Mouse (Mus musculus) heart, postnatal 0 days (tissue): Measurements from ENCODE around the gene Sptssb. TPM values are rescaled to one million over a fixed set of nuclear protein-coding genes. Genes with fewer than 3 reads are reported as not detected.

ENCODE experiments used
- ATAC-seq: fragments of 200-750 bp; cut with Nextera tagmentation; 2 replicates; pipeline ENCODE4 v1.8.0; 2017; ENCODE audit warnings: low read depth, moderate number of reproducible peaks, moderate library complexity; ENCODE audit not compliant: insufficient read depth
- DNase-seq: peaks from one replicate; pipeline ENCODE4 v3.0.0-alpha.2; 2016; ENCODE audit warnings: low spot score
- H3K27ac ChIP-seq: fragments of 300-500 bp; sonication (generic); 2 replicates; pipeline ENCODE4 v1.5.1; 2014; ENCODE audit warnings: low read depth, mild to moderate bottlenecking
- H3K27me3 ChIP-seq: fragments of 300-500 bp; sonication (generic); 2 replicates; pipeline ENCODE4 v1.6.1; 2014; ENCODE audit warnings: low read length, mixed read lengths; ENCODE audit not compliant: control insufficient read depth, insufficient read depth
- H3K36me3 ChIP-seq: fragments of 300-500 bp; sonication (generic); replicated peaks from 2 replicates; pipeline ENCODE4 v1.6.1; 2014; ENCODE audit warnings: low read length, mixed read lengths; ENCODE audit not compliant: control insufficient read depth, insufficient read depth
- H3K4me1 ChIP-seq: fragments of 300-500 bp; sonication (generic); 2 replicates; pipeline ENCODE4 v1.6.1; 2014; ENCODE audit warnings: antibody characterized with exemption; ENCODE audit not compliant: control insufficient read depth, insufficient read depth
- H3K4me2 ChIP-seq: fragments of 300-500 bp; sonication (generic); 2 replicates; pipeline ENCODE4 v1.6.1; 2014; ENCODE audit warnings: low read depth, mild to moderate bottlenecking, low read length, moderate library complexity
- H3K4me3 ChIP-seq: fragments of 300-500 bp; sonication (generic); 2 replicates; pipeline ENCODE4 v1.5.1; 2014; ENCODE audit warnings: low read depth, low read length
- H3K9ac ChIP-seq: fragments of 300-500 bp; sonication (generic); replicated peaks from 2 replicates; pipeline ENCODE4 v1.6.1; 2014; ENCODE audit warnings: low read depth, low read length, mixed read lengths
- H3K9me3 ChIP-seq: fragments of 300-500 bp; sonication (generic); replicated peaks from 2 replicates; pipeline ENCODE4 v1.6.1; 2016; ENCODE audit warnings: low read length; ENCODE audit not compliant: control insufficient read depth
- CTCF ChIP-seq: IDR thresholded peaks from 2 replicates; pipeline ENCODE4 v1.5.1; 2016; ENCODE audit warnings: antibody characterized with exemption, control low read depth, low read depth
- EP300 ChIP-seq: IDR thresholded peaks from 2 replicates; pipeline ENCODE4 v1.6.1; 2016; ENCODE audit warnings: antibody characterized with exemption, low read depth
- WGBS: fragments of 180-500 bp; shearing (Covaris S2); extraction: QIAGEN DNeasy Blood & Tissue Kit; methylation state at CpG from one replicate; pipeline ENCODE4 v1.1.7; 2014; 5-methylcytosine and 5-hydroxymethylcytosine counted together
- polyA plus RNA-seq: library from polyadenylated mRNA; unstranded; fragments of >200 nt; fragmentation: Nextera tagmentation; extraction: Ambion mirVana; gene quantifications from 2 replicates; pipeline ENCODE4 v1.2.1, GENCODE M21; 2015
- total RNA-seq: library from RNA; depleted of rRNA; stranded (reverse); fragments of >200 nt; gene quantifications from 2 replicates; pipeline ENCODE4 v1.2.3, GENCODE M21; 2014; ENCODE audit warnings: low replicate concordance; rRNA removed

Gene Sptssb
- total RNA-seq (28.7 TPM in 1 of 2 replicates, not detected in the other), polyA plus RNA-seq (0.15 TPM in 1 of 2 replicates, not detected in the other)

DNA sequence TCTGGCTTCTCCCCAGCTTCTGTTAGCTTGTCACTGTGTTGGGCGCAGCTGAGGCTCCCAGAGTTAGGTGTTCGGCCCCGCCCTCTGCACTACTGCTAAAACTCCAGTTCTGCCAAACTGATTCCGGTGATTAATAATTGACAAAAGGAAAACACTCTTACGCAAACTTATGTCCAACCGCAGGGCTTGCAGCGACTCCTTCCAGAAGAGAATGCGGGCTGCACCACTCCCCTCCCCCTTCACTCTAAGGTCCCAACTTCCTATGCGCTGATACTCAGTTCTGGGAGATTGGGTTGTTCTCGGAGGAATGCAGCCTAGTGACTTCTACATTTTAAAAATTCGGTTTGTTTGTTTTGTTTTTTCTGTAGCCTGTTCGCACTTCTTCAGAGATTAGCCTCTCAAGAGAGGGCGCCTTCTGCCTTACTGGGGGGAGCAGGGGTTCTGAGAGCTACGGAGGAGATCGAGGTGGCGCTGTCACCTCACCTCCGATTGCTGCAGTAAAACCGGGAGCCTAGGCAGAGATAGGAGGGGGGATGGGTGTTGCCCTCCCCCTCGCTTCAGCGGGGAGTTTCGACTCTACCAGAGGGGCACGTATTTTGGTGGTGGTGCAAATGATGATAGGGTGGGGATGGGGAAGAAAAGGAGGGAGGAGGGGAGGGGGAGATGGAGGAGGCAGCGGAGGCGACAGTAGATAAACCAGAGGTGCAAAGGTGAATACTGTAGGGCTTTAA is at the start of gene Sptssb:
Sptssb (minus strand) TSS at position 83 of the 731 bp plus-strand sequence.
- Histone ChIP-seq H3K4me1 (peaks cover 15% of the 10 kb centered on the region), H3K9ac (no peak within 1 kb of the TSS), H3K9me3 (no peaks in the 10 kb centered on the region), H3K4me3 (peak within 1 kb of the TSS; percentile 46), H3K4me2 (peak within 1 kb of the TSS; percentile 84), H3K27ac (no peak within 1 kb of the TSS), H3K27me3 (peaks cover 16% of the 10 kb centered on the region), H3K36me3 (no peaks in the 10 kb centered on the region)
- TF ChIP-seq CTCF = no peak
- TF ChIP-seq EP300 = no peak
- ATAC-seq (no peak), DNase-seq (no peak)
- 3% methylated on average over 23 of the region's 24 CpGs for WGBS

DNA sequence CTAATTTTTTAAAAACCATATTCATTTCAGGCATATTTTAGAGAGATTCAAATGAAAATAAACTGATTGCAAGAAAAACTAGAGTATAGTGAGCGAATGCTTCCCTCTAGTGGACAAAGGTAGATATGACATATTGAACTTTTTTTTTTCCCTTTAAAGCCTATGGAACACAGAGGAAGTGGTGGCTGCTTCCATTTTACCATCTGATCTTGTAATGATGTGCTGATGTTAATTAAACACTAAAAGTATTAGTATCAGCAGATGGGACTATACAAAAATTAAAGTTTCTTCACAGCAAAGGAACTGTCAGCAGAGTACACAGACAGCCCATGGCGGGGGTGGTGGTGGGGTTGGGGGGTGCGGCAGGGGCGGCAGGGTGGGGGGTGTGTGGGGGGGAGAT is 48.3 kb upstream of the Sptssb start:
- TF ChIP-seq CTCF = peak; percentile 65
- no peak for TF ChIP-seq EP300
- Histone ChIP-seq H3K4me3 (no peak overlapping the region), H3K27ac (no peak overlapping the region), H3K4me2 (no peak overlapping the region), H3K27me3 (no peaks in the 10 kb centered on the region), H3K4me1 (no peaks in the 10 kb centered on the region), H3K9ac (no peak overlapping the region), H3K36me3 (no peaks in the 10 kb centered on the region), H3K9me3 (no peaks in the 10 kb centered on the region)
- no peak for ATAC-seq
- WGBS = 59% methylated on average over 4 of the region's 4 CpGs
- peak; percentile 19 for DNase-seq

DNA sequence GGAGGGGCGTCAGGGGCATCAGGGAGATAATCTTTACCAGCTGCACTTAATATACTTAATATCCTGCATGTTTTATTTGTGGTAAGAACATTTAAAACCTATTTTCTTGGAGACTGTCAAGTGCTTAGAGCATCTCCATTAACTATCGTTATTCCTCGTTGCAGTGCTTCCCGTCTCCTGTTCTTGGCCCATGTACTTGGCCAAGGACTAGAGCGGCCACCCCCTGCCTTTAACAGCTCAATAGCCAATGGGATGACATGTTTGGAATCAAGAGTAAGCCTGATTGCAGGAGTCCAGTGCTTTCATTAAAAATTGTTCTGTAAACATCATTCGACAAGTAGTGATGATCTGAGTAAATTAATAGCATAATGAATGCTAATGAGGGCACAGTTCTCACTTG is 47.8 kb upstream of the Sptssb start:
- H3K9ac ChIP-seq = no peak overlapping the region
- no peak overlapping the region for H3K4me3 ChIP-seq
- H3K4me1 ChIP-seq = peaks cover 4% of the 10 kb centered on the region; the same call in 1 of the 2 replicates
- no peaks in the 10 kb centered on the region for H3K36me3 ChIP-seq
- no peak overlapping the region for H3K4me2 ChIP-seq
- no peak overlapping the region for H3K27ac ChIP-seq
- ATAC-seq (no peak), DNase-seq (no peak)
- no peaks in the 10 kb centered on the region for H3K9me3 ChIP-seq
- no peaks in the 10 kb centered on the region for H3K27me3 ChIP-seq
- TF ChIP-seq CTCF = no peak
- no peak for TF ChIP-seq EP300
- 36% methylated on average over 6 of the region's 6 CpGs for WGBS

DNA sequence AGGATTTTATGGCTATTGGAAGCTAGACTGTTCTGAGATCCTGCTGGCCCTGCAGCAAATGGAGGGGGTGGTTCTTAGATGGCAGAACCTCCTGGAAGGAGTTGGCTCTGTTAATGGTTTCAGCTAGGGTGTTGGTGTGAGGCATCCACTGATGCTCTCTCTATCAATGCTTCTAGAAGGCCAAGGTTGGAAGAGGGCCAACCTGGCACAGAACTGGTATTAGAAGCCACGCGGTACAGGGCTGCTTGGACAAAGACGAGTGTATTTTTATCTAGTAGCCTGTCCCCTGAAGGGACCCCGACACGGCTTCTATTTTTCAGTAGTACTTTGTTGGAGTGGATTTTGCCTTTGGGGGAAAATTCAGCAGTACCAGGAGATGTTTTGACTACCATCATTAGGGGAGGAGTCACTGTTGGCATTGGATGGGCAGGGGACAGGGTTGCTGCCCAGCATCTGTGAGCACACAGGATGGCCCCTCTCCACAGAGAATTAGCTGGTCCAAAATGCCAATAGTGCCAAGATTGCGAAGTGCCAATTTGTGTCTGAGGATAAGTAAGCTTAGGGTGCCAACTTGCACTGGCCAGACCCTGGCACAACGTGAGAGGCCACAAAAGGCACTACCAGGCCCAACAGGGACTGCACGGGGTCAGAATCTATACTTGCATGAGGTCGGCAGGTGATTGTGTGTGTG is 43.2 kb upstream of the Sptssb start:
- no peak overlapping the region for H3K4me2 ChIP-seq
- H3K36me3 ChIP-seq = no peaks in the 10 kb centered on the region
- TF ChIP-seq EP300 (no peak), CTCF (no peak)
- H3K4me3 ChIP-seq = no peak overlapping the region
- H3K27ac ChIP-seq = no peak overlapping the region
- peaks cover 7% of the 10 kb centered on the region; the same call in 1 of the 2 replicates for H3K4me1 ChIP-seq
- H3K27me3 ChIP-seq = no peaks in the 10 kb centered on the region
- no peak overlapping the region for H3K9ac ChIP-seq
- no peak for DNase-seq
- WGBS = 51% methylated on average over 9 of the region's 9 CpGs
- H3K9me3 ChIP-seq = no peaks in the 10 kb centered on the region
- peak; percentile 44; the same call in 1 of the 2 replicates for ATAC-seq

DNA sequence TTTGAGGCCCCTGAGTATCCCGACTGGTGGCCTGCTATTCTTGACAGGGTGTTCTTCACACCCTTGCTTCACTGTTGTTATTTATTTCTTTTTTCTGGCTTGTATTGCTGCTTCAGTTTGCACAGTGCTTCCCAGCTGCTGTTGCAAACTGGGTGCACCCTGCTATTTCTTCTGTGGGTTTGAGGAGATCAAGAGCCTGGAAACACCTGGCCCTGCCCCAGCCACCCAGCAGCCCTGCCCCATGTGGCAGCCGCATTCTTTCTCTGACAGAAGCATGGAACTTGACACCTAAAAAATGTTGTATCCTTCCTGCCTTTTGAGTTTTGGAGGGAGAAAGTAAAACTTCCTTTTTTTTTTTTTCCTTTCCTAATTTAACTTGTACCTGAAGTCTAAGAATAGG is 42.6 kb upstream of the Sptssb start:
- no peaks in the 10 kb centered on the region for H3K36me3 ChIP-seq
- H3K27ac ChIP-seq = no peak overlapping the region
- 32% methylated on average over 2 of the region's 2 CpGs for WGBS
- no peak for TF ChIP-seq EP300
- TF ChIP-seq CTCF = no peak
- no peak overlapping the region for H3K4me3 ChIP-seq
- no peaks in the 10 kb centered on the region for H3K9me3 ChIP-seq
- H3K4me2 ChIP-seq = no peak overlapping the region
- peaks cover 7% of the 10 kb centered on the region; the same call in 1 of the 2 replicates for H3K4me1 ChIP-seq
- ATAC-seq = no peak
- H3K9ac ChIP-seq = no peak overlapping the region
- DNase-seq = no peak
- no peaks in the 10 kb centered on the region for H3K27me3 ChIP-seq
